ENCODE assay signal across 8 mouse cellular contexts in genomic region chr5:135077564-135078481, GRCm38 (mm10). TPM values are rescaled to one million over a fixed set of nuclear protein-coding genes. Genes with fewer than 3 reads are reported as not detected.
DNase-seq lines count a peak whose midpoint lies in the region; ATAC-seq lines count a peak whose summit lies in the region.

TSS of gene Vps37d (minus strand) at chr5:135078266.

- ATAC-seq in common myeloid progenitor, adult 5-6 weeks (replicated peaks; ENCODE audit: low read depth, poor library complexity, severe bottlenecking): peak; percentile 72
- peak; percentile 93 for ATAC-seq in megakaryocyte progenitor cell, adult 5-6 weeks (replicated peaks; ENCODE audit: poor library complexity)

- peak; percentile 93 for DNase-seq in ZHBTc4 (ENCODE audit: low read depth, low spot score)
- DNase-seq in gastrocnemius, adult 8-10 months (ENCODE audit: low spot score in 2 of 2): peak; percentile 86 to 89
- DNase-seq in induced T-regulatory cell, adult 2 months (ENCODE audit: low read depth): peak; percentile 89
- DNase-seq in left cerebral cortex, adult 9 months (ENCODE audit: low spot score in 2 of 2): peak; percentile 70 to 92
- DNase-seq in right cerebral cortex, postnatal 14 days: peak; percentile 97
- DNase-seq in urinary bladder, postnatal 36 days (ENCODE audit: low spot score in 2 of 2): peak; percentile 87 to 90

RNA-seq across cellular contexts. Expression of gene Vps37d, which starts in this region (rescaled TPM):
- total RNA-seq in common myeloid progenitor, adult 5-6 weeks (2017): not detected in 2 replicates
- under 1 TPM in 3 of 4 experiments, not detected in 1; 0.31 to 0.56 (median 0.41) TPM for total RNA-seq in gastrocnemius, adult 8-10 months (2022)
- not detected in 2 replicates for total RNA-seq in megakaryocyte progenitor cell, adult 5-6 weeks (2015)
- total RNA-seq in megakaryocyte progenitor cell, adult 5-6 weeks (2017): not detected in 2 replicates

Comparison
In these comparisons a context has a peak if more than half of its experiments do, and no peak if none do; other contexts are left out.
1. Peak in every context shown above with its lines: DNase-seq and ATAC-seq.
2. Peak in ATAC-seq in common myeloid progenitor, adult 5-6 weeks; RNA of the gene not detected or under 1 TPM.
3. Peak in DNase-seq in gastrocnemius, adult 8-10 months; RNA of the gene not detected or under 1 TPM.
4. Peak in ATAC-seq in megakaryocyte progenitor cell, adult 5-6 weeks; RNA of the gene not detected or under 1 TPM.